Mouse (Mus musculus) gastrocnemius, postnatal 36 days (tissue): Measurements from ENCODE around the gene Ptx4. TPM values are rescaled to one million over a fixed set of nuclear protein-coding genes. Genes with fewer than 3 reads are reported as not detected.

Experiments
- total RNA-seq, 2 experiments: library from RNA; stranded (reverse); gene quantifications; 2 replicates each; pipeline ENCODE4 v1.2.3; 2021

The Ptx4 gene
- total RNA-seq, 2 experiments from 2014 or later: 3.7 to 4.3 TPM

Other genes with a start within 250 kb of the Ptx4 start
- gene Nubp2, start 234.4 kb upstream of the Ptx4 start, total RNA-seq: 10 to 100 TPM; 10.0 TPM
- gene Spsb3, start 234.1 kb upstream of the Ptx4 start, total RNA-seq: 10 to 100 TPM; 25.4 to 31.0 TPM
- gene Eme2, start 225.7 kb upstream of the Ptx4 start, total RNA-seq: 10 to 100 TPM in 1 of 2 experiments, 1 to 10 TPM in 1; 9.3 to 10.2 TPM
- gene Mrps34, start 225.6 kb upstream of the Ptx4 start, total RNA-seq: 10 to 100 TPM; 84.6 to 90.2 TPM
- gene Nme3, start 224.3 kb upstream of the Ptx4 start, total RNA-seq: 10 to 100 TPM; 10.3 to 11.7 TPM
- gene Mapk8ip3, start 183.8 kb upstream of the Ptx4 start, total RNA-seq: 10 to 100 TPM; 16.2 to 24.4 TPM
- gene Jpt2, start 160.1 kb upstream of the Ptx4 start, total RNA-seq: 1 to 10 TPM; 6.2 to 6.8 TPM
- gene Cramp1l, start 105.0 kb upstream of the Ptx4 start, total RNA-seq: 1 to 10 TPM; 5.9 to 7.1 TPM
- 1 to 10 TPM; 1.7 to 2.0 TPM for gene Ift140, start 104.7 kb upstream of the Ptx4 start, total RNA-seq
- 10 to 100 TPM; 10.3 to 10.7 TPM for gene Tmem204, start 37.2 kb upstream of the Ptx4 start, total RNA-seq
- 1 to 10 TPM; 4.2 to 6.1 TPM for gene Telo2, start 4.8 kb upstream of the Ptx4 start, total RNA-seq
- gene Clcn7, start 12.6 kb downstream of the Ptx4 start, total RNA-seq: 10 to 100 TPM; 13.7 to 14.9 TPM
- not detected for gene Ccdc154, start 41.7 kb downstream of the Ptx4 start, total RNA-seq
- gene Gm38655, start 54.7 kb downstream of the Ptx4 start, total RNA-seq: not detected
- 10 to 100 TPM; 12.3 to 13.8 TPM for gene BC003965, start 63.8 kb downstream of the Ptx4 start, total RNA-seq
- 1 to 10 TPM; 4.9 to 5.6 TPM for gene Unkl, start 67.6 kb downstream of the Ptx4 start, total RNA-seq
- 10 to 100 TPM; 13.8 to 14.1 TPM for gene Gnptg, start 119.4 kb downstream of the Ptx4 start, total RNA-seq
- 10 to 100 TPM; 15.8 to 18.4 TPM for gene Tsr3, start 119.4 kb downstream of the Ptx4 start, total RNA-seq
- not detected for gene Baiap3, start 135.6 kb downstream of the Ptx4 start, total RNA-seq
- 10 to 100 TPM; 55.0 to 60.6 TPM for gene Ube2i, start 153.9 kb downstream of the Ptx4 start, total RNA-seq
- gene Prss34, start 177.6 kb downstream of the Ptx4 start, total RNA-seq: under 1 TPM; 0.20 to 0.36 TPM
- not detected for gene Prss28, start 187.9 kb downstream of the Ptx4 start, total RNA-seq
- gene Prss29, start 197.9 kb downstream of the Ptx4 start, total RNA-seq: not detected
- gene Tpsab1, start 224.8 kb downstream of the Ptx4 start, total RNA-seq: 1 to 10 TPM; 1.1 to 1.3 TPM
- gene Tpsb2, start 245.5 kb downstream of the Ptx4 start, total RNA-seq: 1 to 10 TPM; 2.7 to 3.5 TPM
- under 1 TPM in 1 of 2 experiments, not detected in 1; 0.26 TPM for gene Tpsg1, start 248.5 kb downstream of the Ptx4 start, total RNA-seq